Mouse (Mus musculus) adrenal gland, adult 2 months (tissue): Measurements from ENCODE around the gene Nup214. TPM values are rescaled to one million over a fixed set of nuclear protein-coding genes. Genes with fewer than 3 reads are reported as not detected.

Experiments used
- DNase-seq: peaks from one replicate; pipeline ENCODE4 v3.0.0; 2021
- polyA plus RNA-seq: library from polyadenylated mRNA; depleted of rRNA; stranded (reverse); fragments of >200 nt; gene quantifications from 2 replicates; pipeline ENCODE4 v1.2.3, GENCODE M21; 2012
- total RNA-seq, 2 experiments: library from RNA; stranded (reverse); gene quantifications; 2 replicates each; pipeline ENCODE4 v1.2.3; 2021

The Nup214 gene
- total and polyA plus RNA-seq, 3 experiments = 42.9 to 68.6 (median 52.5) TPM

- no peak for DNase-seq
These were observed 96.5 kb downstream of the Nup214 start for GRCm38 (mm10) chr2:32070747-32071146.

GRCm38 (mm10) chr2:32074404-32074803 lies 100.2 kb downstream of the Nup214 start:
- DNase-seq = peak; percentile 77

- DNase-seq = no peak
These were observed 101.1 kb downstream of the Nup214 start for GRCm38 (mm10) chr2:32075368-32075767.

GRCm38 (mm10) chr2:32077744-32078143 lies 103.5 kb downstream of the Nup214 start:
- no peak for DNase-seq

GRCm38 (mm10) chr2:32078522-32078921 lies 104.3 kb downstream of the Nup214 start:
- DNase-seq = no peak

GRCm38 (mm10) chr2:32079191-32079725 lies 105.0 kb downstream of the Nup214 start:
- DNase-seq = peak; percentile 82

- no peak for DNase-seq
These were observed 106.4 kb downstream of the Nup214 start for GRCm38 (mm10) chr2:32080681-32081080.

GRCm38 (mm10) chr2:32081296-32081929 lies 107.2 kb downstream of the Nup214 start:
- DNase-seq = no peak

GRCm38 (mm10) chr2:32082229-32082628 lies 108.0 kb downstream of the Nup214 start:
- no peak for DNase-seq

- peak; percentile 62 for DNase-seq
These were observed 109.1 kb downstream of the Nup214 start for GRCm38 (mm10) chr2:32083159-32084011.

- peak; percentile 43 for DNase-seq
These were observed 110.1 kb downstream of the Nup214 start, which contains the start of gene Fam78a for GRCm38 (mm10) chr2:32084111-32084871. TSS of gene Fam78a (minus strand) at chr2:32084857.

- no peak for DNase-seq
These were observed 110.6 kb downstream of the Nup214 start for GRCm38 (mm10) chr2:32084872-32085199.

GRCm38 (mm10) chr2:32085231-32085630 lies 111.0 kb downstream of the Nup214 start:
- no peak for DNase-seq

GRCm38 (mm10) chr2:32087606-32088005 lies 113.4 kb downstream of the Nup214 start:
- DNase-seq = no peak

GRCm38 (mm10) chr2:32088372-32088981 lies 114.2 kb downstream of the Nup214 start:
- no peak for DNase-seq

- DNase-seq = peak; percentile 20
These were observed 115.4 kb downstream of the Nup214 start for GRCm38 (mm10) chr2:32089606-32090005.

- DNase-seq = no peak
These were observed 115.9 kb downstream of the Nup214 start for GRCm38 (mm10) chr2:32090145-32090544.

GRCm38 (mm10) chr2:32091956-32092355 lies 117.7 kb downstream of the Nup214 start:
- no peak for DNase-seq

- no peak for DNase-seq
These were observed 119.9 kb downstream of the Nup214 start for GRCm38 (mm10) chr2:32094001-32094707.

GRCm38 (mm10) chr2:32095351-32096121 lies 121.3 kb downstream of the Nup214 start, which contains the start of gene Plpp7:
TSS of gene Plpp7 (plus strand) at chr2:32095528.
- peak; percentile 82 for DNase-seq

- no peak for DNase-seq
These were observed 121.8 kb downstream of the Nup214 start for GRCm38 (mm10) chr2:32096122-32096420.
